ENCODE assay signal across 1 mouse cellular context in the genomic region with DNA sequence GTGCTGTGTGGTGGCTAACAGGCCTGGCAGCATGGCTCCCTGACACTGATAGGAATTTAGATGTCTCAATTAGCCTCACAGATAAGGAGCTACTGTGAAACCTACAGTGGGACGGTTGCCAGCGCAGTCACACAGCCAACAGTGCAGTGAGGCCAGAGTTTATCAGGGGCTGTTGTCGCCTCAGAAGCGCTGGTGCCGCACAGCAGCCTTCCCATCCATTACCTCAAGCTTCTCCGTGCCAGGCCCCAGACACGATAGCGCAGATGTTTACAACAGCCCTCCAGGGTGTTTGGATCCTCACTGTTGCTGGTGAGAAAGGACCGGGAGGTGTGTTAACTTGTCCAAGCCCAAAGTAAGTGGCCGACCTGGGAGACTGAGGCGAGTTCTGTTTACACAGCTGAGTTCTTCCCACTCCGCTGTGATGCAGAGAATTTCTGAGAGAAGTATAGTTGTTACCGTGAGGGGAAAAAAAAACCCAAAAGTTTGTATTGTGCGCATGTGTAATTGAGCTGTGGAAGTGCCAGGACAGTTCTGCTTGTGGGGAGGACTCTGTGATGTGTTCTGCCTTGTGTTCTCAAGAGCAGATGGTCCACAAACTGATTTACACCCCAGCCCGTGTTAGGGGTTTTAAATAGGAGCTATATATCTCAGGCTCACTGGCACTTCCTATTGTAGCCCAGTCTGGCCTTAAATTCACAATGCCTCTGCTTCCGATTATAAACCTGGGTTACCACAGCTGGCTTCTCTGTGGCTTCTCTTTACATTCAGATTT.
TF ChIP-seq lines count a peak whose summit lies in the region.

No protein-coding gene starts in this region.

TF ChIP-seq in MEL, 35 proteins besides CTCF, POLR2A, EP300 and RAD21:
- TF ChIP-seq MXI1 (IDR thresholded peaks at IDR 0.05; ENCODE audit: low read depth, low read length) (peak; percentile 61), ZC3H11A (IDR thresholded peaks at IDR 0.05; ENCODE audit: low read depth, low read length) (no peak), KAT2A (conservative IDR thresholded peaks at IDR 0.05; ENCODE audit: low read depth, low read length) (no peak), HCFC1 (IDR thresholded peaks at IDR 0.05; ENCODE audit: low read depth, low read length) (peak; percentile 52; the same call in 1 of the 2 replicates), ZKSCAN1 (IDR thresholded peaks at IDR 0.05; ENCODE audit: low read depth, low read length) (0 out of 2 replicates have a peak, but pooled peaks have one; percentile 7), NELFE (IDR thresholded peaks at IDR 0.05; ENCODE audit: low read depth, low read length) (no peak), ZMIZ1 (IDR thresholded peaks at IDR 0.05; ENCODE audit: low read depth, low read length) (no peak), UBTF (IDR thresholded peaks at IDR 0.05; ENCODE audit: borderline replicate concordance, insufficient read depth, low read depth, low read length) (0 out of 2 replicates have a peak, but pooled peaks have one; percentile 85), USF2 (IDR thresholded peaks at IDR 0.05; ENCODE audit: borderline replicate concordance in 1 of 2, insufficient read depth in 1 of 2, low read depth in 1 of 2, low read length in 2 of 2) (no peak), ELF1 (IDR thresholded peaks at IDR 0.05; ENCODE audit: low read depth, low read length) (0 out of 2 replicates have a peak, but pooled peaks have one; percentile 24), MEF2A (IDR thresholded peaks at IDR 0.05; ENCODE audit: extremely low read depth, insufficient replicate concordance, low read depth, low read length, poor library complexity, severe bottlenecking) (no peak), MYB (IDR thresholded peaks at IDR 0.05; ENCODE audit: low read depth, low read length) (no peak), TAL1 (IDR thresholded peaks at IDR 0.05; ENCODE audit: low read length) (no peak), USF1 (IDR thresholded peaks at IDR 0.05; ENCODE audit: low read depth, low read length) (0 out of 2 replicates have a peak, but pooled peaks have one; percentile 20), MAFK (IDR thresholded peaks at IDR 0.05; ENCODE audit: borderline replicate concordance, low read depth, low read length) (no peak), JUND (IDR thresholded peaks at IDR 0.05; ENCODE audit: low read depth, low read length) (no peak), GABPA (IDR thresholded peaks at IDR 0.05; ENCODE audit: low read depth, low read length) (no peak), TBP (IDR thresholded peaks at IDR 0.05; ENCODE audit: low read depth, low read length) (peak; percentile 85), E2F4 (IDR thresholded peaks at IDR 0.05; ENCODE audit: borderline replicate concordance, low read depth, low read length) (no peak), GATA1 (IDR thresholded peaks at IDR 0.05; ENCODE audit: low read depth, low read length) (peak; percentile 86), ZNF384 (IDR thresholded peaks at IDR 0.05; ENCODE audit: low read depth, low read length) (peak; percentile 8; the same call in 1 of the 2 replicates), ETS1 (IDR thresholded peaks at IDR 0.05; ENCODE audit: low read depth, low read length) (peak; percentile 81), SIN3A (IDR thresholded peaks at IDR 0.05; ENCODE audit: low read length) (peak; percentile 76), POLR2AphosphoS5 (IDR thresholded peaks at IDR 0.05; ENCODE audit: borderline replicate concordance, low read depth, low read length) (no peak), NRF1 (IDR thresholded peaks at IDR 0.05; ENCODE audit: insufficient read depth, low read depth, low read length, poor library complexity, severe bottlenecking) (no peak), SMC3 (IDR thresholded peaks at IDR 0.05; ENCODE audit: low read depth, low read length) (peak; percentile 28; the same call in 1 of the 2 replicates), MAX (IDR thresholded peaks at IDR 0.05; ENCODE audit: low read length) (peak; percentile 45; the same call in 1 of the 2 replicates), CHD1 (IDR thresholded peaks at IDR 0.05; ENCODE audit: low read depth, low read length) (no peak), MYC (IDR thresholded peaks at IDR 0.05; ENCODE audit: low read depth, low read length) (0 out of 2 replicates have a peak, but pooled peaks have one; percentile 35), BHLHE40 (IDR thresholded peaks at IDR 0.05; ENCODE audit: borderline replicate concordance, low read depth, low read length) (no peak), POLR2AphosphoS2 (IDR thresholded peaks at IDR 0.05; ENCODE audit: low read length) (no peak), MAZ (IDR thresholded peaks at IDR 0.05; ENCODE audit: low read depth, low read length) (no peak), CHD2 (IDR thresholded peaks at IDR 0.05; ENCODE audit: low read length) (no peak), RCOR1 (IDR thresholded peaks at IDR 0.05; ENCODE audit: low read depth, low read length) (peak; percentile 80), TCF12 (IDR thresholded peaks at IDR 0.05; ENCODE audit: low read depth, low read length) (peak; percentile 32; the same call in 1 of the 2 replicates)
